Mouse (Mus musculus) neural tube, embryonic 11.5 days (tissue): ENCODE data around the gene Nup43. TPM values are rescaled to one million over a fixed set of nuclear protein-coding genes. Genes with fewer than 3 reads are reported as not detected.
"Not testable (repeated sequence)": the region's sequence is repeated elsewhere in the genome, so short reads cannot be mapped to it uniquely, and the experiment has no call there.

Source experiments
- ATAC-seq: fragments of 200-750 bp; cut with Nextera tagmentation; 2 replicates; pipeline ENCODE4 v1.8.0; 2017; ENCODE audit warnings: moderate number of reproducible peaks, mild to moderate bottlenecking, moderate TSS enrichment, moderate library complexity; ENCODE audit not compliant: insufficient read depth, low FRiP score, low TSS enrichment
- DNase-seq: peaks from one replicate; pipeline ENCODE4 v3.0.0-alpha.2; 2015; ENCODE audit warnings: low spot score
- H3K27ac ChIP-seq: fragments of 300-500 bp; sonication (generic); 2 replicates; pipeline ENCODE4 v1.5.1; 2014; ENCODE audit warnings: low read depth, mild to moderate bottlenecking, low read length
- H3K27me3 ChIP-seq: fragments of 300-500 bp; sonication (generic); 2 replicates; pipeline ENCODE4 v1.6.1; 2014; ENCODE audit warnings: mild to moderate bottlenecking, low read length, mixed read lengths; ENCODE audit not compliant: control insufficient read depth, insufficient read depth
- H3K36me3 ChIP-seq: fragments of 300-500 bp; sonication (generic); 2 replicates; pipeline ENCODE4 v1.6.1; 2014; ENCODE audit warnings: mild to moderate bottlenecking, low read length, moderate library complexity, mixed read lengths; ENCODE audit not compliant: control insufficient read depth, insufficient read depth
- H3K4me1 ChIP-seq: fragments of 300-500 bp; sonication (generic); 2 replicates; pipeline ENCODE4 v1.6.1; 2014; ENCODE audit warnings: low read length, mixed read lengths; ENCODE audit not compliant: control insufficient read depth, insufficient read depth
- H3K4me2 ChIP-seq: fragments of 300-500 bp; sonication (generic); 2 replicates; pipeline ENCODE4 v1.6.1; 2014; ENCODE audit warnings: low read depth, mild to moderate bottlenecking, moderate library complexity
- H3K4me3 ChIP-seq: fragments of 300-500 bp; sonication (generic); 2 replicates; pipeline ENCODE4 v1.5.1; 2014; ENCODE audit warnings: low read depth, low read length
- H3K9ac ChIP-seq: fragments of 300-500 bp; sonication (generic); 2 replicates; pipeline ENCODE4 v1.6.1; 2014; ENCODE audit warnings: mild to moderate bottlenecking, low read length
- H3K9me3 ChIP-seq: fragments of 300-500 bp; sonication (generic); 2 replicates; pipeline ENCODE4 v1.6.1; 2016; ENCODE audit warnings: low read length; ENCODE audit not compliant: control insufficient read depth
- WGBS: fragments of 180-500 bp; shearing (Covaris S2); extraction: QIAGEN DNeasy Blood & Tissue Kit; methylation state at CpG from one replicate; pipeline ENCODE4 v1.1.7; 2014; 5-methylcytosine and 5-hydroxymethylcytosine counted together
- polyA plus RNA-seq: library from polyadenylated mRNA; unstranded; fragments of >200 nt; fragmentation: Nextera tagmentation; extraction: Ambion mirVana; gene quantifications from 2 replicates; pipeline ENCODE4 v1.2.1, GENCODE M21; 2014

Gene Nup43
- polyA plus RNA-seq = 57.3 and 66.2 TPM in 2 replicates

DNA sequence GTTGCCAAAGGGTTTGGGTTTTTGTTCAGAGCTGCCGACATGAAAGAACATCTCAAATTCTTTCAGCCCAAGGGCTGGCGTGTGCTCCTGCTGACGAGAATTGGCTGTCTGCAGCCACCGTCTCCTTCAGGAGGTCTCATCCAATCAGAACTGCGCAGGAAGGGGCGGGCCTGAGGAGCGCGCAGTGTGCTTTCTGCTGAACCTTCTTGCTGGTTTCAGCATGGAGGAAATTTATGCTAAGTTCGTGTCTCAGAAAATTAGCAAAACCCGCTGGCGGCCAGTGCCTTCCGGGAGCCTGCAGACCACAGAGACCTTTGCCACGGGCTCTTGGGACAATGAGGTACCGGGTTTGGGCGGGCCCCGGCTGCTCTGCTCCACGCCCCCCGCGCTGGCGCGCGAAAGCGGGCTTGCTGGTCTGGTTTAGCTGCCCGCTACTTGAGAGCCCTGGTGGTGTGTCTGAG lies at the start of gene Nup43:
Gene Nup43 (plus strand): TSS at position 162 of the 461 bp plus-strand sequence.
- peak within 1 kb of the TSS; percentile 78 for H3K4me3 ChIP-seq
- under 1% methylated on average over 24 of the region's 24 CpGs for WGBS
- no peaks in the 10 kb centered on the region for H3K27me3 ChIP-seq
- H3K36me3 ChIP-seq = no peaks in the 10 kb centered on the region
- peak within 1 kb of the TSS; percentile 46 for H3K4me2 ChIP-seq
- DNase-seq (peak; percentile 93), ATAC-seq (peak; percentile 79)
- H3K27ac ChIP-seq = peak within 1 kb of the TSS; percentile 20; the same call in 1 of the 2 replicates
- H3K9ac ChIP-seq = peak within 1 kb of the TSS; percentile 70
- H3K9me3 ChIP-seq = no peaks in the 10 kb centered on the region
- H3K4me1 ChIP-seq = peaks cover 4% of the 10 kb centered on the region

DNA sequence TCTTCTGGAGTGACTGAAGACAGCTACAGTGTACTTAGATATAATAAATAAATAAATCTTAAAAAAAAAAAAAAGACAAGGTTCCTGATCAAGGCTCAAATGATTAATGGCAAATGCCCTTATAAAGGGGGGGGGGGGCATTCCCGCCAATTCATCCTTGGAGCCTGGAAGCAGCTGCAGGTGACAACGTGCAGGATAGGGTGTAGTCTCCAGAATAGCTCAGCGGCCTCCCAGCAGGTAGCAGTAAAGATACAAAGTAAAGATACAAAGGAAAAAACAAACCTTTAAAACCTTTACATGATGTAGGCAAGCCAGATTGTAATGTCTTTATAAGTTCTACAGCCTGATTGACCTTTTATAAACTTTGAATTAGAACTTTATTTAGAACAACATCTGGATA lies 49.7 kb upstream of the Nup43 start:
- not testable (repeated sequence) for H3K27me3 ChIP-seq, DNase-seq
- WGBS = 36% methylated on average over 3 of the region's 3 CpGs

DNA sequence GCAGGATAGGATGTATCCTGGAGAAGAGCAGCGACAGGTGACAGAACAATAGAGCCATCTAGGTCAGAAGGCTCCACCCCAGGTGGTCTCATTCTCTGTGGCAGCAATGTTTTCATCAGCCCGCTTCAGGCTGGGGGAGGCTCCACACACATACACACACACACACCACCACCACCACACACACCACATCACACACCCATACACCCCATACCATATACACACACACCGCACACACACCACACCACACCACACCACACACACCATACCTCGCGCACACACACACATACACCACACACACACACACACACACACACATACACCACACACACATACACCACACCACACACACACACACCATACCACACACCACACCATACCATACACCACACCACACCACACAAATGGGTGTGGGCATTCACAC lies 47.5 kb upstream of the Nup43 start:
- no peak for ATAC-seq
- DNase-seq = no peak
- H3K27me3 ChIP-seq = no peaks in the 10 kb centered on the region
- WGBS = 89% methylated on average over 5 of the region's 5 CpGs
- H3K4me2 ChIP-seq = no peak overlapping the region
- H3K9ac ChIP-seq = no peak overlapping the region
- no peak overlapping the region for H3K27ac ChIP-seq
- no peaks in the 10 kb centered on the region for H3K4me1 ChIP-seq
- H3K36me3 ChIP-seq = no peaks in the 10 kb centered on the region
- no peaks in the 10 kb centered on the region for H3K9me3 ChIP-seq
- no peak overlapping the region for H3K4me3 ChIP-seq

More for the DNA sequence above, 49.7 kb upstream of the Nup43 start:
- H3K9me3 ChIP-seq, ATAC-seq, H3K4me3 ChIP-seq, H3K9ac ChIP-seq, H3K27ac ChIP-seq, H3K4me2 ChIP-seq, H3K4me1 ChIP-seq, H3K36me3 ChIP-seq: not testable (repeated sequence)

DNA sequence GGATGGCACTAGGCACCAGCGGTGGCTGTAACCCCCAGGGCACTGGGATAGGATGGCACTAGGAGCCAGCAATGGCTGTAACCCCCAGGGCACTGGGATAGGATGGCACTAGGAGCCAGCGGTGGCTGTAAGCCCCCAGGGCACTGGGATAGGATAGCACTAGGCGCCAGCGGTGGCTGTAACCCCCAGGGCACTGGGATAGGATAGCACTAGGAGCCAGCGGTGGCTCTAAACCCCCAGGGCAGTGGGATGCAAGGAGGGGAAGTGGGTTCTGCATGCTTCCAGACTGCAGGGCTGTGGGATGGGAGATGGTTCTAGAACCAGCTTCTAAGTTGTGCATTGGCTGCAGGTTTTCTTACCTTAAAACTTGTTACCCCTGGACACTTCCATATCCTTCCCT lies 46.6 kb upstream of the Nup43 start:
- no peak overlapping the region for H3K9ac ChIP-seq
- H3K27me3 ChIP-seq = no peaks in the 10 kb centered on the region
- H3K4me3 ChIP-seq = no peak overlapping the region
- H3K27ac ChIP-seq = no peak overlapping the region
- H3K9me3 ChIP-seq = no peaks in the 10 kb centered on the region
- no peaks in the 10 kb centered on the region for H3K4me1 ChIP-seq
- H3K36me3 ChIP-seq = no peaks in the 10 kb centered on the region
- DNase-seq (no peak), ATAC-seq (no peak)
- H3K4me2 ChIP-seq = no peak overlapping the region
- 83% methylated on average over 5 of the region's 5 CpGs for WGBS

DNA sequence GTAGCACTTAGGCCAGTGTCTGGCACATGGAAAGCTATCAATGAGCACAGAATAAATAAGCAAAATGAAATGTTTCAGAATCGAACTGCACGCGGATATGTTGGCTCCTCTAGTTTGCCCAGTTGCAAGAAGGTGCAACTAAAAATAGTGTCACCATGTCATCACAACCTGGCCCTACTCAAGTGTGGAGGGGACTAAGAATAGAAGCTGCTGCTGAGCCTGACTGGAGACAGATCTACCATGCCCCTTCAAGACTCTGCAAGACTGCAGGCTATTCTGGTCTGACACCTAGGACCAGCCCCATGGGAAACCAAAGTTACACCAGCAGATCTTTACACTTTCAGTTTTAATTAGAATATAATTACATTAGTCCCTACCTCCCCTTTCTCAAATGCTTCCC lies 44.9 kb upstream of the Nup43 start:
- WGBS = 93% methylated on average over 3 of the region's 3 CpGs
- Histone ChIP-seq H3K4me2 (no peak overlapping the region), H3K27ac (no peak overlapping the region), H3K9ac (no peak overlapping the region), H3K4me1 (no peaks in the 10 kb centered on the region), H3K9me3 (no peaks in the 10 kb centered on the region), H3K4me3 (no peak overlapping the region), H3K27me3 (no peaks in the 10 kb centered on the region), H3K36me3 (no peaks in the 10 kb centered on the region)
- ATAC-seq (no peak), DNase-seq (no peak)

DNA sequence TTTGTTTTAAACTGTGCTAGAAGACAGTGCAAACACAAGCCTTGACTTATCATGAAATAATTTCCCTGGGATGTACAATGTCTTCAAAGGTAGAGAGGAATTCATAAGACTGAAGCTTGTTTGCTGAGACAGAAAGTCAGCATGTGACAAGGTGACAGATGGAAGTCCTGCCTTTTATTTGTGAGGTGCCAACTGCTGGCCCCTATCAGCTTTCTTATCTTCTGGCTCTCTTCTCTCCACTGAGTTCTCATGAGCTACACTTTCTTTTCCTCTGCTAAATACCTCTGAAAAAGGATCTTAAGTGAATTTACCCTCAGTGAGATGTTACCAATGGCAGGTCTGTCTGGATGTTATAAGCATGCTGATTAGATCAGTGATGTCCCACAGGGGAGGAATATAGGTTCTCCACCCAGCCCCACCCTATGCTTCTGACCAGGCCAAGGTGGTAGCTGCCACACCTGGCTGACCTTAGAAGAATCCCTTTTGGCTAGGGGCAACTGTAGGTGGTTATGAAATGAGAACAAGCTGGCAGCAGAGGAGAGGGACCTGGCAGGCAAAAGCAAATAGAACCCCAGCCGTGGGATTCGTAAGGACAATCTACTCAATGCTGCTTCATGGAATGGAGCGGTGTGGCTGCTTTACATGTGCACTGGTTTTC lies 43.3 kb upstream of the Nup43 start:
- ATAC-seq = no peak
- Histone ChIP-seq H3K27ac (no peak overlapping the region), H3K9me3 (no peaks in the 10 kb centered on the region), H3K4me3 (no peak overlapping the region), H3K4me2 (no peak overlapping the region), H3K4me1 (no peaks in the 10 kb centered on the region), H3K27me3 (no peaks in the 10 kb centered on the region), H3K36me3 (no peaks in the 10 kb centered on the region), H3K9ac (no peak overlapping the region)
- no peak for DNase-seq
- 97% methylated on average over 3 of the region's 3 CpGs for whole genome bisulfite sequencing

DNA sequence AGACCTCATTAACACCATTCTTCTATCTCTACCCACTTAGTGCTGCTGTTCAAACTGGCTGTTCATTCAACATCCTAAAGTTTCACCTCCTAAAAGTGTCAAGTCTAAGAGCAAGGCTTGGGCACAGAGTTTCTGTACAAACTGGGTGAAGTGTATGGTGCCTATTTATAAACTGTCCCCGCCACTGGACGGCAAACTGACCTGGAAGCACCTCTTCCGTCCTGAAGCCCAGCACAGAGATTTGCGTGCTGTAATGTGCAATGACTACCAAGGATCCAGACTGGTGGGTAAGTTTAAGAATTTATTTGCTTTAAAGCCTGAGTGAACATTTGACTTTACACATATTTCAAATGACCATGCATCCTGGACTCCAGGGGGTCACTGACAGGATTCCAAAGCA lies 38.2 kb upstream of the Nup43 start:
- no peak overlapping the region for H3K27ac ChIP-seq
- H3K4me1 ChIP-seq = no peaks in the 10 kb centered on the region
- no peaks in the 10 kb centered on the region for H3K27me3 ChIP-seq
- no peaks in the 10 kb centered on the region for H3K9me3 ChIP-seq
- ATAC-seq (no peak), DNase-seq (no peak)
- WGBS = 96% methylated on average over 4 of the region's 4 CpGs
- no peak overlapping the region for H3K4me2 ChIP-seq
- H3K9ac ChIP-seq = no peak overlapping the region
- H3K36me3 ChIP-seq = no peaks in the 10 kb centered on the region
- H3K4me3 ChIP-seq = no peak overlapping the region

DNA sequence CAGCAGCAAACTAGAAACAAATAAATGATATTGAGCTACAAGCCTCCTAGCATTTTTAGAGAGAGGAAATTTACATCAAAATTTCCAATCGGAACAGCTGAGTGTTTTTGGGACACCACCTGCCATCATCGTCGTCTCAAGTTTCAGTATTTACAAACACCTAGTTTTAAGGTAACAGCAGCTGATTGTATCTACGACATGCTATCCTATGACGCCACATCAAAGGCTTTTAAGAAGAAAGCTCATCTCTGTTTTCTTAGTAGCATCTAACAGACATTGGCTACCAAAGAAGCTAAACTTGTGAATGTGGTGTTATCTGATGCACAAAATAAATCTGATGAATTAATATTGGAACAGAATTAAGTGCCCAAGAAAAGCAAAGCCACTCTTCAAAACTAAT lies 37.0 kb upstream of the Nup43 start:
- ATAC-seq (no peak), DNase-seq (no peak)
- no peak overlapping the region for H3K4me2 ChIP-seq
- no peaks in the 10 kb centered on the region for H3K27me3 ChIP-seq
- H3K27ac ChIP-seq = no peak overlapping the region
- no peaks in the 10 kb centered on the region for H3K4me1 ChIP-seq
- H3K4me3 ChIP-seq = no peak overlapping the region
- WGBS = 92% methylated on average over 5 of the region's 5 CpGs
- H3K9me3 ChIP-seq = no peaks in the 10 kb centered on the region
- no peaks in the 10 kb centered on the region for H3K36me3 ChIP-seq
- no peak overlapping the region for H3K9ac ChIP-seq

DNA sequence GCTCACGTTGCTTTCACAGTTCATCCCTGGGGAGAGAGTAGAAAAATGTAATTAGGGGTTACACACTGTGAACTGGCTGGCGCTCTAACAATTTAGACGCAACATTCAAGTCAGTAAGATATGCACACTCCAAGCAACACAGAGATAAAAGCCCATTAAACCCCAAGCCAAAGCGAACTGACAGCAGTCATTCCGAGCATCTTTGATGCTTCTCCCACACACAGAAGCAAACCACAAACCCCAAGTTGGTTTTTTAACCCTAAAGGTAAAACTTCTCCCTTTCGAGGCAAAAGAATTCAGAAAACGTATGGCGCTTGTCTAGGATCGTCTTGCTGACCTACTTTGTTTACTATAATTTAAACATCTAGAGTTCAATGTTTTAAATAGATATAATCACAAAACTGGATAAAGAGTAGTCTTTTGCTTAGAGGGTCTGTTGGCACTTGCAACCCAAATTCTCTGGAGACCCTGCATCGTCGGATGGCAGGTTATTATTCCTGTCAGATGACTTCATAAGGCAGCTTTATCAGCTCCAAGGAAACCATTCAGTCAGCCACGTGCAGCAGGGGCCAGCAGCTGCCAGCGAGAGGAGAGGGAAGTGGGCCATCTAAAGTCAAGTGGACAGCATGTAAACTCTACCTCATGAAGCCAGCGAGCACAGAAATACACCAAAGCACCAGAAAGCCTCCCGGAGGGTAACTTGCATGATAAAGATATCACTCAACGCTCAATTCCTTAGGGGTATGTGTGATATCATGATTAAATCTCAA lies 36.2 kb upstream of the Nup43 start:
- ATAC-seq = no peak
- no peak for DNase-seq
- Histone ChIP-seq H3K9ac (no peak overlapping the region), H3K4me2 (no peak overlapping the region), H3K9me3 (no peaks in the 10 kb centered on the region), H3K4me1 (no peaks in the 10 kb centered on the region), H3K4me3 (no peak overlapping the region), H3K27me3 (no peaks in the 10 kb centered on the region), H3K27ac (no peak overlapping the region), H3K36me3 (no peaks in the 10 kb centered on the region)
- WGBS = 89% methylated on average over 16 of the region's 16 CpGs
